Mouse (Mus musculus): ENCODE measurements around the gene D330020A13Rik.
"Not testable (repeated sequence)": the region's sequence is repeated elsewhere in the genome, so short reads cannot be mapped to it uniquely, and the experiment has no call there.

The D330020A13Rik gene

GRCm38 (mm10) chr6:120296589-120296988, 2.4 kb downstream of the D330020A13Rik start:
- not testable (repeated sequence) for DNase-seq (ENCODE audit: extremely low read depth, low read depth)

GRCm38 (mm10) chr6:120301137-120301536, 7.0 kb downstream of the D330020A13Rik start:
- no peak for DNase-seq (ENCODE audit: extremely low read depth, low read depth)

- DNase-seq (ENCODE audit: extremely low read depth, low read depth), result no peak
Observed at GRCm38 (mm10) chr6:120302755-120303316, 8.7 kb downstream of the D330020A13Rik start.

GRCm38 (mm10) chr6:120306859-120307594, 12.9 kb downstream of the D330020A13Rik start:
- no peak for DNase-seq (ENCODE audit: extremely low read depth, low read depth)

- DNase-seq (ENCODE audit: extremely low read depth, low read depth), result no peak
Observed at GRCm38 (mm10) chr6:120309338-120309737, 15.2 kb downstream of the D330020A13Rik start.

- no peak for DNase-seq (ENCODE audit: extremely low read depth, low read depth)
Observed at GRCm38 (mm10) chr6:120309787-120310186, 15.6 kb downstream of the D330020A13Rik start.

- peak; percentile 38 for DNase-seq (ENCODE audit: extremely low read depth, low read depth)
Observed at GRCm38 (mm10) chr6:120312443-120312842, 18.3 kb downstream of the D330020A13Rik start.

GRCm38 (mm10) chr6:120318303-120318940, 24.3 kb downstream of the D330020A13Rik start:
- DNase-seq (ENCODE audit: extremely low read depth, low read depth), result no peak

GRCm38 (mm10) chr6:120319129-120319528, 25.0 kb downstream of the D330020A13Rik start:
- no peak for DNase-seq (ENCODE audit: extremely low read depth, low read depth)

GRCm38 (mm10) chr6:120320369-120320768, 26.2 kb downstream of the D330020A13Rik start:
- no peak for DNase-seq (ENCODE audit: extremely low read depth, low read depth)

- DNase-seq (ENCODE audit: extremely low read depth, low read depth), result peak; percentile 64
Observed at GRCm38 (mm10) chr6:120324295-120324927, 30.2 kb downstream of the D330020A13Rik start.

- DNase-seq (ENCODE audit: extremely low read depth, low read depth), result no peak
Observed at GRCm38 (mm10) chr6:120332351-120332750, 38.2 kb downstream of the D330020A13Rik start.

- DNase-seq (ENCODE audit: extremely low read depth, low read depth), result no peak
Observed at GRCm38 (mm10) chr6:120343992-120344391, 49.8 kb downstream of the D330020A13Rik start.
